Mouse (Mus musculus) MEL (cell line): Measurements from ENCODE around the gene E4f1. TPM values are rescaled to one million over a fixed set of nuclear protein-coding genes. Genes with fewer than 3 reads are reported as not detected.
A peak's percentile ranks its signal among the peaks of the same experiment; 100 is the strongest.

Experiments
- DNase-seq: peaks from one replicate; pipeline ENCODE4 v3.0.0; 2011; ENCODE audit warnings: low read depth, low spot score
- H3K27ac ChIP-seq: 2 replicates; pipeline ENCODE4 v1.5.1; 2012; ENCODE audit warnings: low read depth, mild to moderate bottlenecking, control low read depth, low read length, moderate library complexity; ENCODE audit not compliant: control insufficient read depth
- H3K27me3 ChIP-seq, 2 experiments: fragments of 150-350 bp in 1 of 2; sonication (generic) in 1 of 2; 2 replicates each; pipeline ENCODE4 v1.6.1; 2012; ENCODE audit warnings: low read length in 2 of 2, mild to moderate bottlenecking in 2 of 2, improper control_type of control experiment in 1 of 2, moderate library complexity in 1 of 2; ENCODE audit not compliant: insufficient read depth in 2 of 2, control insufficient read depth in 1 of 2
- H3K36me3 ChIP-seq, 2 experiments: 2 replicates each; pipeline ENCODE4 v1.6.1; 2012 to 2014; ENCODE audit warnings: low read length in 2 of 2, improper control_type of control experiment in 1 of 2, inconsistent platforms in 1 of 2, mild to moderate bottlenecking in 1 of 2; ENCODE audit not compliant: insufficient read depth in 2 of 2, control insufficient read depth in 1 of 2
- H3K4me1 ChIP-seq, 2 experiments: fragments of 150-350 bp in 1 of 2; sonication (generic) in 1 of 2; 2 replicates each; pipeline ENCODE4 v1.6.1; 2012; ENCODE audit warnings: low read length in 2 of 2, improper control_type of control experiment in 1 of 2, mild to moderate bottlenecking in 1 of 2; ENCODE audit not compliant: insufficient read depth in 2 of 2, control insufficient read depth in 1 of 2
- H3K4me3 ChIP-seq, 2 experiments: fragments of 150-350 bp in 1 of 2; sonication (generic) in 1 of 2; 2 replicates each; pipeline ENCODE4 v1.5.1; 2012; ENCODE audit warnings: low read depth in 2 of 2, low read length in 2 of 2, mild to moderate bottlenecking in 2 of 2, moderate library complexity in 2 of 2, control low read depth in 1 of 2, improper control_type of control experiment in 1 of 2; ENCODE audit not compliant: control insufficient read depth in 1 of 2, insufficient read depth in 1 of 2
- H3K79me2 ChIP-seq: 2 replicates; pipeline ENCODE4 v1.6.1; 2012; ENCODE audit warnings: mild to moderate bottlenecking, low read length, moderate library complexity; ENCODE audit not compliant: control insufficient read depth, poor library complexity, insufficient read depth
- H3K9ac ChIP-seq: 2 replicates; pipeline ENCODE4 v1.6.1; 2012; ENCODE audit warnings: low read depth, mild to moderate bottlenecking, control low read depth, low read length, moderate library complexity; ENCODE audit not compliant: control insufficient read depth, poor library complexity, severe bottlenecking
- H3K9me3 ChIP-seq: fragments of 150-350 bp; sonication (generic); replicated peaks from 2 replicates; pipeline ENCODE4 v1.6.1; 2012; ENCODE audit warnings: mild to moderate bottlenecking, low read length, improper control_type of control experiment, moderate library complexity; ENCODE audit not compliant: insufficient read depth
- CHD2 ChIP-seq: IDR thresholded peaks from 2 replicates; pipeline ENCODE4 v1.6.1; 2011; ENCODE audit warnings: low read length, improper control_type of control experiment
- CTCF ChIP-seq, 3 experiments: IDR thresholded peaks in 2 of 3; conservative IDR thresholded peaks in 1 of 3; 2 replicates each; pipeline ENCODE4 v1.5.1; 2011 to 2012; ENCODE audit warnings: low read length in 3 of 3, low read depth in 2 of 3, mild to moderate bottlenecking in 2 of 3, improper control_type of control experiment in 1 of 3, inconsistent platforms in 1 of 3, mixed read lengths in 1 of 3, moderate library complexity in 1 of 3; ENCODE audit not compliant: control insufficient read depth in 1 of 3, insufficient read depth in 1 of 3, poor library complexity in 1 of 3, severe bottlenecking in 1 of 3
- EP300 ChIP-seq, 2 experiments: IDR thresholded peaks; 2 replicates each; pipeline ENCODE4 v1.6.1; 2011; ENCODE audit warnings: improper control_type of control experiment in 2 of 2, low read length in 2 of 2, low read depth in 1 of 2, mild to moderate bottlenecking in 1 of 2
- GABPA ChIP-seq: IDR thresholded peaks from 2 replicates; pipeline ENCODE4 v1.6.1; 2012; ENCODE audit warnings: low read depth, mild to moderate bottlenecking, inconsistent platforms, low read length, improper control_type of control experiment, moderate library complexity
- HCFC1 ChIP-seq: IDR thresholded peaks from 2 replicates; pipeline ENCODE4 v1.6.1; 2012; ENCODE audit warnings: low read depth, mild to moderate bottlenecking, inconsistent platforms, low read length, improper control_type of control experiment, moderate library complexity
- KAT2A ChIP-seq: conservative IDR thresholded peaks from 2 replicates; pipeline ENCODE4 v1.6.1; 2012; ENCODE audit warnings: low read depth, low read length, improper control_type of control experiment, inconsistent platforms
- MAFK ChIP-seq: IDR thresholded peaks from 2 replicates; pipeline ENCODE4 v1.6.1; 2011; ENCODE audit warnings: low read depth, mild to moderate bottlenecking, low read length, improper control_type of control experiment, borderline replicate concordance
- MAX ChIP-seq: IDR thresholded peaks from 2 replicates; pipeline ENCODE4 v1.6.1; 2011; ENCODE audit warnings: low read length, improper control_type of control experiment
- MEF2A ChIP-seq: IDR thresholded peaks from 2 replicates; pipeline ENCODE4 v1.6.1; 2014; ENCODE audit warnings: low read depth, mild to moderate bottlenecking, inconsistent platforms, low read length, improper control_type of control experiment; ENCODE audit not compliant: poor library complexity, insufficient replicate concordance, severe bottlenecking; ENCODE audit errors: extremely low read depth
- MYC ChIP-seq: IDR thresholded peaks from 2 replicates; pipeline ENCODE4 v1.6.1; 2011; ENCODE audit warnings: low read depth, mild to moderate bottlenecking, low read length, improper control_type of control experiment, moderate library complexity
- NELFE ChIP-seq: IDR thresholded peaks from 2 replicates; pipeline ENCODE4 v1.6.1; 2011; ENCODE audit warnings: low read depth, low read length, improper control_type of control experiment
- NRF1 ChIP-seq: IDR thresholded peaks from 2 replicates; pipeline ENCODE4 v1.6.1; 2014; ENCODE audit warnings: low read depth, mild to moderate bottlenecking, inconsistent platforms, low read length, improper control_type of control experiment, moderate library complexity; ENCODE audit not compliant: poor library complexity, insufficient read depth, severe bottlenecking
- POLR2A ChIP-seq, 2 experiments: IDR thresholded peaks; 2 replicates each; pipeline ENCODE4 v1.6.1; 2011 to 2012; ENCODE audit warnings: low read length in 2 of 2, mild to moderate bottlenecking in 2 of 2, control low read depth in 1 of 2, improper control_type of control experiment in 1 of 2, low read depth in 1 of 2, moderate library complexity in 1 of 2; ENCODE audit not compliant: control insufficient read depth in 1 of 2, insufficient read depth in 1 of 2, poor library complexity in 1 of 2
- POLR2AphosphoS5 ChIP-seq: IDR thresholded peaks from 2 replicates; pipeline ENCODE4 v1.6.1; 2012; ENCODE audit warnings: low read depth, borderline replicate concordance, mild to moderate bottlenecking, inconsistent platforms, low read length, moderate library complexity, mixed read lengths
- RAD21 ChIP-seq: IDR thresholded peaks from 2 replicates; pipeline ENCODE4 v1.6.1; 2011; ENCODE audit warnings: mild to moderate bottlenecking, low read depth, low read length, improper control_type of control experiment
- RCOR1 ChIP-seq: IDR thresholded peaks from 2 replicates; pipeline ENCODE4 v1.6.1; 2012; ENCODE audit warnings: low read depth, mild to moderate bottlenecking, inconsistent platforms, low read length, improper control_type of control experiment
- SIN3A ChIP-seq: IDR thresholded peaks from 2 replicates; pipeline ENCODE4 v1.6.1; 2012; ENCODE audit warnings: low read length, improper control_type of control experiment, inconsistent platforms
- SMC3 ChIP-seq: IDR thresholded peaks from 2 replicates; pipeline ENCODE4 v1.6.1; 2011; ENCODE audit warnings: low read depth, low read length, improper control_type of control experiment
- TCF12 ChIP-seq: IDR thresholded peaks from 2 replicates; pipeline ENCODE4 v1.6.1; 2014; ENCODE audit warnings: low read depth, mild to moderate bottlenecking, inconsistent platforms, low read length, improper control_type of control experiment, moderate library complexity
- USF1 ChIP-seq: IDR thresholded peaks from 2 replicates; pipeline ENCODE4 v1.6.1; 2014; ENCODE audit warnings: low read depth, mild to moderate bottlenecking, inconsistent platforms, low read length, improper control_type of control experiment, moderate library complexity
- ZC3H11A ChIP-seq: IDR thresholded peaks from 2 replicates; pipeline ENCODE4 v1.6.1; 2012; ENCODE audit warnings: low read depth, mild to moderate bottlenecking, inconsistent platforms, low read length, improper control_type of control experiment
- ZMIZ1 ChIP-seq: IDR thresholded peaks from 2 replicates; pipeline ENCODE4 v1.6.1; 2012; ENCODE audit warnings: low read depth, mild to moderate bottlenecking, inconsistent platforms, low read length, improper control_type of control experiment, moderate library complexity
- ZNF384 ChIP-seq: IDR thresholded peaks from 2 replicates; pipeline ENCODE4 v1.6.1; 2012; ENCODE audit warnings: low read depth, mild to moderate bottlenecking, inconsistent platforms, low read length, improper control_type of control experiment
- polyA plus RNA-seq, 2 experiments: library from polyadenylated mRNA; stranded (reverse) in 1 of 2; unstranded in 1 of 2; fragments of >175 nt in 1 of 2; fragments of >200 nt in 1 of 2; gene quantifications; 2 replicates each; pipeline versions ENCODE4 v1.2.1 to v1.2.4; 2012; ENCODE audit warnings: low replicate concordance in 2 of 2, low read depth in 1 of 2; ENCODE audit not compliant: insufficient read length in 2 of 2, insufficient read depth in 1 of 2, missing spikeins in 1 of 2
- total RNA-seq: library from RNA; depleted of rRNA; stranded (reverse); fragments of 300-350 nt; gene quantifications from 2 replicates; pipeline ENCODE4 v1.2.3, GENCODE M21; 2012

E4f1 gene
- total and polyA plus RNA-seq, 3 experiments = 24.3 to 37.1 TPM; not detected in 1

GRCm38 (mm10) chr17:24441148-24441547 lies 29.0 kb downstream of the E4f1 start:
- no peaks in the 10 kb centered on the region for H3K79me2 ChIP-seq
- TF ChIP-seq RAD21 (peak; percentile 42), USF1 (no peak), SMC3 (peak; percentile 52), MAFK (no peak), MEF2A (no peak), ZC3H11A (peak; percentile 14; the same call in 1 of the 2 replicates), RCOR1 (no peak), HCFC1 (no peak), CTCF (IDR thresholded peaks at IDR 0.05 in 2 of 3, conservative IDR thresholded peaks at IDR 0.05 in 1 of 3; ENCODE audit: control insufficient read depth in 1 of 3, insufficient read depth in 1 of 3, low read depth in 2 of 3, low read length in 3 of 3, poor library complexity in 1 of 3, severe bottlenecking in 1 of 3) (peak; percentile 34 to 57 (median 53); a peak in 5 of 6 replicates), CHD2 (no peak)
- TF ChIP-seq, all 39 proteins: peak for 4
- H3K27me3 ChIP-seq = no peaks in the 10 kb centered on the region
- H3K9me3 ChIP-seq = no peaks in the 10 kb centered on the region
- H3K9ac ChIP-seq = no peak overlapping the region
- no peaks in the 10 kb centered on the region for H3K4me1 ChIP-seq
- no peaks in the 10 kb centered on the region; a peak in 1 of 4 replicates for H3K36me3 ChIP-seq
- no peak overlapping the region for H3K27ac ChIP-seq
- peak; percentile 47 for DNase-seq
- H3K4me3 ChIP-seq = no peak overlapping the region

GRCm38 (mm10) chr17:24440377-24440776 lies 29.7 kb downstream of the E4f1 start:
- H3K36me3 ChIP-seq = no peaks in the 10 kb centered on the region; a peak in 1 of 4 replicates

More at GRCm38 (mm10) chr17:24440377-24440776, 29.7 kb downstream of the E4f1 start:
- no peak for DNase-seq
- Histone ChIP-seq H3K27me3 (no peaks in the 10 kb centered on the region), H3K9ac (no peak overlapping the region)
- TF ChIP-seq SIN3A (no peak), ZNF384 (no peak), CHD2 (no peak), MAFK (no peak), GABPA (no peak), NELFE (no peak), SMC3 (no peak), NRF1 (no peak), POLR2A (IDR thresholded peaks at IDR 0.05; ENCODE audit: control insufficient read depth in 1 of 2, insufficient read depth in 1 of 2, low read depth in 1 of 2, low read length in 2 of 2, poor library complexity in 1 of 2) (no peak), MYC (no peak), TCF12 (no peak), USF1 (no peak), EP300 (IDR thresholded peaks at IDR 0.05; ENCODE audit: low read depth in 1 of 2, low read length in 2 of 2) (no peak), ZMIZ1 (no peak), MEF2A (no peak), KAT2A (no peak), POLR2AphosphoS5 (no peak), MAX (no peak)
- TF ChIP-seq, all 39 proteins: peak for 0
- H3K9me3 ChIP-seq = no peaks in the 10 kb centered on the region
- H3K4me1 ChIP-seq = no peaks in the 10 kb centered on the region
- no peak overlapping the region for H3K4me3 ChIP-seq
- no peaks in the 10 kb centered on the region for H3K79me2 ChIP-seq
- H3K27ac ChIP-seq = no peak overlapping the region
